Mouse (Mus musculus) gastrocnemius, postnatal 14 days (tissue): ENCODE measurements at regions not wholly inside any gene's neighbourhood (a gene's known extent, or its start where the extent isn't known, plus 50 kb on each side); places are given as distances from the start of the nearest gene placed in this dataset.
"Not testable (repeated sequence)": the region's sequence is repeated elsewhere in the genome, so short reads cannot be mapped to it uniquely, and the experiment has no call there.

Experiments
- DNase-seq: peaks from one replicate; pipeline ENCODE4 v3.0.0; 2021; ENCODE audit warnings: mixed read lengths
- intact Hi-C: fragments of 180-260 bp; cut with DNase I; formaldehyde crosslinking; loops from one replicate; pipeline ENCODE4 v1.15.1; 2025; ENCODE audit warnings: low total_unique reads

DNA sequence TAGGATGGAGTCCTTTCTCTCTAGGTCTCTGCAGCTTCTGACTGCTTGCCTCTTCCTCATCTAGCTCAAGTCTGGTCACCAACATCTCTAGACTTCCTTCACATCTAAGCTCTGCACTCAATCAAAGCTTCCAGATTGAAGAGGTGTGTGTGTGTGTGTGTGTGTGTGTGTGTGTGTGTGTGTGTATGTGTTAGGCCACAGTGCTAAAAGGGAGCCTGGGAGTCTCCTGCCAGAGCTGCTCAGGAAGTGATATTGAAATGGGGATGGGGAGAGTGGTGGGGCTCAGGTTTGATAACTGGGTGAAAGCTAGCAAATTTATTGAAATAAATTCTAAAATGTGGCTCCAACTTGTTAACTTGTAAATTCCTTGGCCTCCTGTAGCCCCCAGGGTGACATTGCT, 73.3 kb downstream of the Gm31371 start:
- intact Hi-C loops, DNase-seq: not testable (repeated sequence)

DNA sequence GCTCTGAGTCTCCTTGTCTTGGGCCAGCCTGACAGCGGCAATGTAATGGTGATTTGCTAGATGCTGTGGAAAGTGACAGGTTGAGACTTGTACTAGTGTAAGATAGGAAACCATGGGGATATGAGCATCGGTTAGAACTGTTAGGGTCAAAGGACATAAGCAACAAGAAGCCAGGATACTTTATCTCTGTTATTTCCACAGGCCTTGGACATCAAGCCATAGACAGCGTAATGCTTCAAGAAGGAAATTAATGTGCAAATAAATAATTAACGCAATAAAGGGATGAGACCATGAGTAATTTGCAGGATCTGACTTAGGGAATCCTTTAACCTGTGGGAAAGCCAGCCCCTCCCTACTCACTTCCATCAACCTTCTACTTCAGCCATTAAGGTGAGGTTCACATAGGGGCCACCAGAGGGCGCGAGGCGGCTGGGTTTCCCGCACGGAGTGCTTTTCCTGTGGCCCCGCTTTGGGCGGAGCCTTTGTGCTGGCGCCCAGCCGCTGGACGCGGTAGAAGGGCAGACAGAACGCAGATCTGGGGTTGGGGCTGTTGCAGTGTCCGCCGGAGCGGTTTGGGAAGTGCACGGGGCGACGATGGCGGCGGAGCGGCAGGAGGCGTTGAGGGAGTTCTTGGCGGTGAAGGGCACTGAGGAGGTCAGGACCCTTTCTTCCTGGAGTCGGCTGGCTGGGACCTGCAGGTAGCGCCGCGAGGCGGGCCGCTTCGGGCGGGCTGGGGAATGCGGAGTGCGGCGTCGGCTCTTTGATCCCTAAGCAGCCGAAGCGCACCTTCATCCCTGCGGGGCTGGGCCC, 76.5 kb downstream of the Gm31371 start:
- intact Hi-C loops, result no loop called here
- peak; percentile 75 for DNase-seq

DNA sequence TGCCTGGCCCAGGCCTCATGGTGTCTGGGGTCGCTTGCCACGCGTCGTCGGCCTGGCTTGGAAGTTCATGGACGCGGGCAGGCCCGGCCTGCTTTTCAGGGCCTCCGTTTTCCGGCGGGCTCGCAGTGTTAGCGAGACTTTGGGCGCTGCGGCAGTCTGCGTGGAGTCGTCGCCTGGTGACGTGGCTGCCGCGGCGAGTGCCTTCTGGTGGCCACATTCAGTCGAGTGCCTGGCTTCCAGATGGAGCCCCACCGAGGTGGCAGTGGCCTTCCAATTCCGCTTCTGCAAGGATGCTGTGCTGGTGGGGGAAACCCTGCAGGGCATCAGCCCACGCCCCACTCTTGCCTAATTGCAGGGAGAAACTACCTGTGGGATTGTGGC, 77.1 kb downstream of the Gm31371 start:
- peak; percentile 4 for DNase-seq
- intact Hi-C loops, result not testable (repeated sequence)

DNA sequence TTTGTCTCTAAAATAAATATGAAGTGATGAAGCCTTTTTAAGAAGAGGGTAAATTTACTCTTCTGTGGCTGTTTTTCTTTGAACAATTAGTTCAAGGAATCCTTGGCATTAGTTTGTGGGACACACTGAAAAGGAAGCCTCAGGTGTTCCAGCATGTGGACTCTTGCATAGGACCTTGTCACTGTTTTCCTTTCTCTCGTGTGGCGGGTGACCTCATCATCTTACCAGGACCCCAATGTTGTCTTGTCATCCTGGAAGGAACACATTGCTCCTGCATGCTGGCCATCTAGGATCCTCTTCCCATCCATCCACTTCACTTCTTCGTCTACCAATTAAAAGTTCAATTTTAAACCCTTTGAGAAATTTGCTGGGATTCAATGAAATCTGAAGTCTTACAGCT, 104.9 kb downstream of the Gm31371 start:
- DNase-seq, result peak; percentile 22
- intact Hi-C loops, result not testable (repeated sequence)

DNA sequence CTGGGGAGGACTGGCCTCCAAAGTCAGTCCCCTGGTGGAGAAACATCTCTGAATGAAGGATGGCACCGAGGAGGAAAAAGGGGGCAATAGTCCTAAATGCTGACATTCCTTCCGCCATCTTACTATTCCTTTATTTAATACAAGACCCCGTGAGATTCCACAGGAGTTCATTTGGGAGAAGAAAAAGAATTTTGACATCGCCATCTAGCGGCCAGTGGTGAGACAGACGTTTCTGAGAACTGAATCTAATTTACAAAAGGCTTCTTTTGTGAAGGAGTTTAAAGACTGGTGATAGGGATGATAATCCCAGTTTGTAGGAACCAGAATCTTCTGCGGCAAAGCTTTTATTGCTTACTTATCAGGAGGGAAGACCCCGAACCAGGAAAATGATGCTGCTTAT, 107.8 kb downstream of the Gm31371 start:
- DNase-seq, intact Hi-C loops: not testable (repeated sequence)

DNA sequence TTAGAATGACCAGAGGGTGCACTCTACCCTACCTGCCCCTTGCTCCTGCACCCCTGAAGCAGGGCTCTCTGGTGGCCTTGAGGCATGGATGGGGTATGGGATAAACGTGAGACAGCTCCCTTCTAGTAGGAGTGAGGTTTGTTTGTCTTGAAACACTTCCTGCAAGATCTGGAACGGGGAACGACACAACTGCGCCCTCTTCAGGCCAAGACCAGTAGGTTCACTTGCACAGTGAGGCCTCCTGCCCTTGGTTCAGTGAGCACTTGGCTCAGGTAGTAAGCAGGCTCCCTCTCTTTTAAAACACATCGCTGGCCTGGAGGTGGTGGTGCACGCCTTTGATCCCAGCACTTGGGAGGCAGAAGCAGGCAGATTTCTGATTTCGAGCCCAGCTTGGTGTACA, 110.1 kb downstream of the Gm31371 start:
- DNase-seq, result peak; percentile 17
- intact Hi-C loops, result not testable (repeated sequence)

DNA sequence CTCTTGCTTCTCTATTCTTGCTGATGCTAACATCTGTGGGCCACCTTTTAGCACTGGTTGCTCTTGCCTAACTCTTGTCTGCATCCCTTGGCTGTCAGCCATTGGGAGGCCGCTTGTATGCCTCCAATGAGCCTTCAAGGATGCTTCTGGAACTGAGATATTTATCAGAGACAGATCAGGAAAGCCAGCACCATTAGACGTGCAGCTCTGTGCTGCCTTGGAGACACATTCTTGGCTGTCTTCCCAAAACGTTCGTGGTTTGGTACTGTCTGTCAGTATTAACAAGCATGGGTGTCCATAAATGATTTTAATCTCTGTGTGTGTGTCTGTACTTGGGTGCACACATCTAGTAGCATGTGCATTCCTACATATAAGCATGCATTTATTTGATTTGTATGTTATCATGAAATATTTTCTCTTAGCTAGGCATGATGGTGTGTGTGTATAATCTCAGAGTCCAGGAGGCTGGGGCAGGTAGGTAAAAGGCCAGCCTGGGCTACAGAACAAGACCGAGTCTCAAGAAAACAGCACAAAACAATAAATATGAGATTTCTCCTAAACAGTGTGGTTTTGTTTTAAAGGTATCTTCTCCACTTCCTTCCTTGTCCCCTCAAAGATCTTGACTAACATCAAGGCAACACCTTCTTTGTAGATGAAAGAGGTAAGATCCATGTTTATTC, 111.4 kb downstream of the Gm31371 start:
- intact Hi-C loops, DNase-seq: not testable (repeated sequence)

DNA sequence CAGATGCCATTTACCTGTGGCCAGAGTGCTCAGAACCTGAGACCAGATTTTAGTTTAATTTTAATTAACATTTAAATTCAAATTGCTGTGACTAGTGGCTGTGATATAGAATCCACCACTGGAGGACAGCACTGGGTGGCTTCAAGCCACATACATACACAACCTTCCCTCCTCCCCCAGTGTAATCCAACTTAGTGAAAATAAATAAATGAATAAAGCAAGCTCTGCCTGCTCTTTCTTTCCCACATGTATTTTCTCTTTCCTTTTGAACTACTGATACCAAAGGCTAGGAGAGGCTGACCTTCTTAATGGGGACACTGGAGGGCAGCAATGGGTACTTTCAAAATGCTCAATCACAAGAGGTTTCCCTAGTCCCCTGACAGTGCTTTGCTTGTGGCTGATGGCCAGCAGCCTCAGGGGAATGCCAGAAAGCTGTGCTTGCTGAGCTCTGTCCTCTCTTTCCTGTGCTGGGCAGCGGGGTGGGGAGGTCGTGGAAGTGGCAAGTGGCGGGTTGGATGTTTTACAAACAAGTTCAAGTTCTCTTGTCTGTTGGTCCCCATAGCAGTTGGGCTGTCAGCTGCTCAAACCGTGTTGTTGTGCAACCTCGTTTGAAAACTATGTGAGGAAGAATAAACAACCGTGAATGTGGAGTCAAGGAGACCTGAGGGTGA, 112.4 kb downstream of the Gm31371 start:
- intact Hi-C loops, DNase-seq: not testable (repeated sequence)

DNA sequence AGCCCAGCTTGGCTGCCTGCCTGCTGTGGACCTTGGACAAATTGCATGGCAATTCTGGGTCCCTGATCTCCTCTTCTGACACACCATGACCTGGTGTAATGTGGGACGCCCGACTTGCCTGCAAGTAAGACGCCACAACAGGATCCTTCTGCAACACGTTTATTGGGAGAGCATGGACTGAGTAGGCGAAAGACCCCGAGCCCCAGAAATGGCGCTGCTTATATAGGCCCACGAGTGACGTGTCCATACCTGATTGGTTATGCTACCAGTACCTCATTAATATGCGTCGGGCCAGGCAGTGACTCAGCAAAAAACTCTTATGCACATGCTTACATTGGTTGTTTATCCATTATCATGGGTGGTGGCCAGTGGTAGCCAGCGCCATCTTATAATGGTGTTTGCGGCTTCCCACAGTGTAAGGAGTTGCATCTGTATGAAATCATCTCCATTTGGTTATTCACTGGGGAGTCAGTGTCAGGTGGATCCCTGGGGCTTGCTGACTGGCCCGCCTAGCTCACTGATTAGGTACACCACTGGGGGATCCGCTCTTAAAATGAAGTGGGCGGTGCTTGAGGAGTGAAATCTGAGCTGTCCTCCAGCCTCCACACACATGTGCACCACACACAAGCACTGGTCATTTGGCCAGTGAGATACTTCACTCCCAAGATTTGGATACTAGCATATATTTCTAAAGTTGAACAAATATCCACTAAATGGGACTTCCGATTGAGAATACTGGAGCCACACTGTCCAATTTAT, 113.1 kb downstream of the Gm31371 start:
- intact Hi-C loops, result not testable (repeated sequence)
- peak; percentile 13 for DNase-seq

DNA sequence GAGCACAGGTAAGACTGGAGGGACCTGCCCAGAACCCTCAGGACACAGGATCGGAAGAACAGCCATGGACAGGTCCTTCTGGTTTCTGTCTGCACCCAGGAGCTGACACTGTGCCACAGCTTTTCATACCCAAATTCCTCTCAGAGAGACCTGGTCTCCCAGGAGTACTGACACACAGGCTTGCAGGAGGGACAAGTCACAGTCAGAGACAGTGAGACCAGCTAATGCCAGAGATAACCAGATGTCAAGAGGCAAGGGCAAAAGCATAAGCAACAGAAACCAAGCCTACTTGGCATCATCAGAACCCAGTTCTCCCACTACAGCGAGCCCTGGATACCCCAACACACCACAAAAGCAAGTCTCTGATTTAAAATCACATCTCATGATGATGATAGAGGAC, 122.3 kb downstream of the Gm31371 start:
- intact Hi-C loops, DNase-seq: not testable (repeated sequence)

DNA sequence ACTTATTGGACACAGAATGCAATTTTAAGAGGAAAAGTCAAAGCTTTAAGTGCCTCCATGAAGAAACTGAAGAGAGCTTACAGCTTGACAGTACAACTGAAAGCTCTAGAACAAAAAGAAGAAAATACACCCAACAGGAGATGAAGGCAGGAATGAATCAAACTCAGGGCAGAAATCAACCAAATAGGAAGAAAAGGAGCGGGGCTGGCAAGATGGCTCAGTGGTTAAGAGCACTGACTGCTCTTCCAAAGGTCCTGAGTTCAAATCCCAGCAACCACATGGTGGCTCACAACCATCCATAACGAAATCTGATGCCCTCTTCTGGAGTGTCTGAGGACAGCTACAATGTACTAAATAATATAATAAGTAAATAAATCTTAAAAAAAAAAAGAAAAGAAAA, 124.8 kb downstream of the Gm31371 start:
- peak; percentile 12 for DNase-seq
- intact Hi-C loops, result not testable (repeated sequence)

DNA sequence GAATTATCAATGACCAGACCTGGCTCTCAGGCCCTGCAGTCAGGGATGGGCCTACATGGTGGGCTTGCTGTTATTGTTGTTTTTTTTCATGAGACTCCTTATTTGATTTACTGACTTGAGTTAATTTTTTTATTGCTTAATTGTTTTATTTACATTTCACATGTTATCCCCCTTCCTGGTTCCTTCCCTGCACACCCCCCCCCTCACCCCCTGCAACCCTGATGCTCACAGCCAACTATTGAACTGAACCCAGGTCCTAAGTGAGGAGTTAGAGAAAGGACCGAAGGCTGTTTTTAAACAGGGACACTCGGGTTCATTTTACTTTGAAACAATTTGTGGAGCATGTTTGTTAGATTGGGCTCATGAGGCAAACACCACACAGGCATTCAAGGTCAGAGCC, 126.9 kb downstream of the Gm31371 start:
- intact Hi-C loops, result not testable (repeated sequence)

DNA sequence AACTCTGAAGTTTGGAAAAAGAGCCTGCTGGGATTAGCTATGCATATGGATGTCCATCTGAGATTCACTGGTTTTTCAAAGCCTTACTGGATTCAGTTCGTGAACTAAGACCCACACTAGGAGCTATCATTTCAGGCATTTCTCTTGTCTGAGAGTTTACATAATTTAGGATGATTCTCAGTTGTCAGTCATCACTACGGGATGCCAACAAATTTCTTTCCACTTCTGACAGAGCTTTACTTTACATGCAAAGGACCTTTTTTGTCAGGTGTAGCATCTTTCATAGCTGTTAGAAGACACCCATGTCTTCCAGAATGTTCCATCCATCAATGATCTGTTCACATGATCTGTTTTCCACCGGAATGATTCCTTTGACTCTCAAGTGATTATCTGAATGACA, 154.4 kb downstream of the Gm31371 start:
- intact Hi-C loops, DNase-seq: not testable (repeated sequence)

More for the DNA sequence above, 126.9 kb downstream of the Gm31371 start:
- DNase-seq, result not testable (repeated sequence)

DNA sequence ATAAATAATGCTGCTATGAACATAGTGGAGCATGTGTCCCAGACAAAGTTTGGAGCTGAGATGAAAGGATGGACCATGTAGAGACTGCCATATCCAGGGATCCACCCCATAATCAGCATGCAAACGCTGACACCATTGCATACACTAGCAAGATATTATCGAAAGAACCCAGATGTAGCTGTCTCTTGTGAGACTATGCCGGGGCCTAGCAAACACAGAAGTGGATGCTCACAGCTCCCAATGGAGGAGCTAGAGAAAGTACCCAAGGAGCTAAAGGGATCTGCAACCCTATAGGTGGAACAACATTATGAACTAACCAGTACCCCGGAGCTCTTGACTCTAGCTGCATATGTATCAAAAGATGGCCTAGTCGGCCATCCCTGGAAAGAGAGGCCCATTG, 194.9 kb downstream of the Gm31371 start:
- intact Hi-C loops, DNase-seq: not testable (repeated sequence)

DNA sequence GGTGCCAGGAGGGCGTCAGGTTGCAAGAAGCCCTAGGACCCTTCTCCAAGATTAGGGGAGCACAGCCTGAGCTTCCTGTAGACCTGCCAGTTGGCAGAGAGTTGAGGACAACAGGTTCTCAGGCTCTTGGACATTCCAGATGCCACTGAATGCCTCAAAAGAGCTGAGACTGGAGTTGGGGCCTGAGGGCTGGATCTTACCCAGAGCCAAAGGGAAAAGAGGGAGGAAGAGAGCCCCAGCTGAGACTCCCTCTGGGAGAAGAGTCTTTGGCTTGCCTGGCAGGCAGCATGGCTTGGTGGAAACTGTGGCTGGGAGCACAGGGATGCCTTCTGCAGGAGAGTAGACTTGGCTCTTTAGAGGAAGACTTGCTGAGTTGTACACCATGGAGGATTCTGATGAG, 197.0 kb downstream of the Gm31371 start:
- DNase-seq, intact Hi-C loops: not testable (repeated sequence)

DNA sequence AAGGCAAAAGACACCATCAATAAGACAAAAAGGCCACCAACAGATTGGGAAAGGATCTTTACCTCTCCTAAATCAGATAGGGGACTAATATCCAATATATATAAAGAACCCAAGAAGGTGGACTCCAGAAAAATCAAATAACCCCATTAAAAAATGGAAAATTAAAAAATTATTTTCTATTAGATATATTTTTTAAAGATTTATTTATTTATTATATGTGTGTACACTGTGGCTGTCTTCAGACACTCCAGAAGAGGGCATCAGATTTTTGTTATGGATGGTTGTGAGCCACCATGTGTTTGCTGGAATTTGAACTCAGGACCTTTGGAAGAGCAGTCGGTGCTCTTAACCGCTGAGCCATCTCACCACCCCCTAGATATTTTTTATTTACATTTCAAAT, 199.2 kb downstream of the Gm31371 start:
- not testable (repeated sequence) for DNase-seq

DNA sequence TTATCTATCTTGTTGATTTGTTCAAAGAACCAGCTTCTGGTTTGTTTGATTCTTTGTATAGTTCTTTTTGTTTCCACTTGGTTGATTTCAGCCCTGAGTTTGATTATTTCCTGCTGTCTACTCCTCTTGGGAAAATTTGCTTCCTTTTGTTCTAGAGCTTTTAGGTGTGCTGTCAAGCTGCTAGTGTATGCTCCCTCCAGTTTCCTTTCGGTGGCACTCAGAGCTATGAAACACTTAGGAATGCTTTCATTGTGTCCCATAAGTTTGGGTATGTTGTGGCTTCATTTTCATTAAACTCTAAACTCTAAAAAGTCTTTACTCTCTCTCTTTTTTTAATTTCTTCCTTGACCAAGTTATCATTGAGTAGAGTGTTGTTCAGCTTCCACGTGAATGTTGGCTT, 204.0 kb downstream of the Gm31371 start:
- intact Hi-C loops, DNase-seq: not testable (repeated sequence)

More for the DNA sequence above, 199.2 kb downstream of the Gm31371 start:
- intact Hi-C loops, result not testable (repeated sequence)

DNA sequence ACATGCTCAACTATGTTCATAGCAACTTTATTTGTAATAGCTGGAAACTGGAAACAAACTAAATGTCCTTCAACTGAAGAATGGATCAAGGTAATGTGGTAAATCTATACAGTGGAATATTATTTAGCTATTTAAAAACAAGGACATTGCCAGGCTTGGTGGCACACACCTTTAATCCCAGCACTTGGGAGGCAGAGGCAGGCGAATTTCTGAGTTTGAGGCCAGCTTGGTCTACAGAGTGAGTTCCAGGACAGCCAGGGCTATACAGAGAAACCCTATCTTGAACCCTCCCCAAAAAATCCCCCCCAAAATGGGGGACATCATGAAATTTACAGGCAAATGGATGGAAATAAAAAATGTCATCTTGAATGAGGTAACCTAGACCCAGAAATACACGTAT, 213.6 kb downstream of the Gm31371 start:
- DNase-seq, intact Hi-C loops: not testable (repeated sequence)

DNA sequence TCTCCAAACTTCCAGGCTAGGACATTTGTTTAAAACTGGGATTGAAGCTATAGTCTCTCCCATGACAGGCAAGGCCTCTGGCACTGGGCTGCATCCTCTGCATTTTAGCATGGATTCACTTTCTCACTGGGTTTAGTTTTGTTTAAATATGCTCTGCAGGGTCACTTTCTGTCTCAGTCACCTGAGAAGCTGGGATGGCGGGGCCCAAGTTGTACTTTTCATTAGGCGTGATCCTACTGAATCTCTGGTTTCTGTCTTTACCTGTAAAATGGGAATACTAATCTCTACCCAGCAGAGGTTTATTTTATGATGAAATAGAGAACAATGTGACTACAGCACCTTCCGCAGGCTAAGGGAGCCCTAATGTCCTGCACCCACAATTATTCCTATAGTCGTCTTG, 216.4 kb downstream of the Gm31371 start:
- intact Hi-C loops, result not testable (repeated sequence)
- peak; percentile 3 for DNase-seq

DNA sequence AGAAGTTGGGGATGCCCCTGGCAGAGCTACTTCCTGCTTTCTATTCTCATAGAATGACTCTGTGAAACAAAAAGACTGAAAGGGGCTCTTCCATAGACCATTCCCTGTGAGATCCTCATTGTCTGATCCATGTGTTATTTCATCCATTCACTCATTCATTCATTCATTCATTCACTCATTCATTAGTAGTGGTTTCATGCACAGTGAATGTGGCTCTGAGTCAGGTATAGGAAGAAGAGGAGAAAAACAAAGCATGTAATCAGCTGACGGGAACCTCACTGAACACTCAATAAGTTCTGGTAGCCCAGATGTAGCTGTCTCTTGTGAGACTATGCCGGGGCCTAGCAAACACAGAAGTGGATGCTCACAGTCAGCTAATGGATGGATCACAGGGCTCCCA, 217.0 kb downstream of the Gm31371 start:
- DNase-seq, intact Hi-C loops: not testable (repeated sequence)
